Mouse (Mus musculus): ENCODE measurements around the gene Selplg.

The Selplg gene

DNA sequence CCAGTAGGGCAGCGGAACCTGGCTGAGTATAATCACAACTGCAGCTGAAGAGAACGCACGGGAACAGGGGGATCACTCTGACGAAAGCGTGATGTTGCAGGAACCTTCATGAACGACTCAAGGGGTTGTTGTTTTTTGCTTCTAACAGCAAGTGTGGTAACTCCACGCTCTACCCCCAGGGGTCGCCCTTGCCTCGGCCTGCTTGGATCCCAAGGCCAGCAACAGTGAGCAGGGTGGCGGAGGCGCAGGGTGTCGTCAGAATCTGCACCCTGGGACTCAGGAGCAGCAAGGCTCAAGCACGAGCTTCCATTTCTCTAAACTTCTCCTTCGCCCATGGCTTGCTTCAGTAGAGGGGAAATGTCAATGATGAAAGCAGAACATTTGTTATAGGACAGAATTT lies 22.1 kb upstream of the Selplg start:
- peak in 1 of 2 experiments; percentile 84 for DNase-seq (ENCODE audit: low spot score in 2 of 2)

DNA sequence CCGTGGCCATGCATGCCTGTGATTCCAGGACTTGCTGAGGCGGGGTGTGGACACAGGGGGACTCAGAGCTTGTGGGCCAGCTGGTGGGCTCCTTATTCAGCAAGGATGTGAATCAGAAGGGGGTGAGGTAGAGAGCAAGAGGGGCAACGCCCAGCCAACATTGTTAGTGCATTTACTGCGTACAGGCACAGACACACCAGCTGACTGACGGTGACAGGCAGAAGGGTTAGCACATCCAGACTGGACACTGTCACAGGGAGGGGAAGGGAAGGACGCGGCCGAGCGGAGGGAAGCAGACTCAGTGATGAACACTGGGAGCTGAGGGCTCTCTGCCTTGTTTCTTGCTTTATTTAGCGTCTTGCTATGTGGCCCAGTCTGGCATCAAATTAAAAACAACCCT lies 21.1 kb upstream of the Selplg start:
- no peak for DNase-seq (ENCODE audit: low spot score in 2 of 2)

DNA sequence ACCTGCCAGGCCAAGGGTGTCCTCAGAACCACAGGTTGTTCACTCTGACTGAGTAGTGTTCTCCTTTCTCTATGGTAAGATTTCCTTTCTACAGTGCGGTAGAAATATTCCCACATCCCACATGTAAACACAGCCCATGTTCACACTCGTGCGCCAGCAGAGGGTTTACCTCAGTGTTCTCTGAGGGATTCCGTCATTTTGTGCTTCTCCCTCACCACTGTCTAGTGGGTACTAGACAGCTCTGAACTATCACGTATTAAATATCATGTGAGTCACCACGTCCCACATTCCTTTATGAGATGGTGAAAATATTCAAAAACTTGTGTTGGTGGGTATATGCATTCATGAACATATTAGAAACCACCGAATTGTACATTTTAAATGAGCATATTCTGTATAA lies 20.0 kb upstream of the Selplg start:
- DNase-seq (ENCODE audit: low spot score in 2 of 2), result no peak

DNA sequence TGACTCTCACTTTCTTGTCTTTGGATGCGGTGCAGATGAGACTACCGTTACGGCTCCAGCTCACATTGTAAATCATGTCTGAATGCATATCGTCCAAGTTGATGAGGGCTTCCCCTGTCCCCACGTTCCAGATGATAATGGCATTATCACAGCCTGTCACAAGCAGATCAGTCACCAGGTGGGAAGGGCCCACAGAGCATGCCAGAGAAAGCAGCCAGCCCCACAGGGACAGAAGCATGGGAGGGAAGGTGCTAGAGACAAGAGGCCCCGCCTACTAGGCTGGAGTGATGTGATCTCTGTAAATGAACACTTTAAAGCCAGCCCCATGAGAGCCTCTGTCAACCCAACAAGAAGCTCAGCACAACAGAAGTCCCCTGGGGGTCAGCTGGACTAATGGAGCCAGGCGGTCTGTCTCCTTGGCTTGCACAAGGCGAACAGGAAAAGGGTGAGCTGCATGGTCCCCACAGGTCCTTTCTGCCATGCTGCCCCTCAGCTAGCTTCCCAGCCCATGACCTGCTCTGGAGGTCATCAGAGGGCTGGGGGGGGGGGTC lies 18.3 kb upstream of the Selplg start:
- DNase-seq (ENCODE audit: low spot score in 2 of 2), result no peak

DNA sequence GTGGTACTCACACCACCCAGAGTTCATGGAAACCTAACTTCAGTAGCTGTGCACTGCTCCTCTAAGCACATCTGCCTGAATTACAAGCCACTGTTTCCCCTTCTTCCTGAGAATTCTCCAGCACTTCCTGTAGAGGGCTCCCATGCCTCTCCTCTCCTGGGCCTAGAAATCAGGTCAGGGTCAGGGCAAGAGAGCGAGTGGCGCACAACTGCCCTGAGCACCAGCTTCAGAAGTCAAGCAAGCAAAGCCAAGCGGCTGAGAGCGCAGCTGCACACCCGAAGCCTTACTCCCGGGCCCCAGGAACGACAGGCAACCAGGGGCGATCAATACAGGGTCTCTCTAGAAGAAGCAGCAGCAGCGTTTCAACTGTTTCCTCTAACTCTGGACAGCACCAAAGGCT lies 15.2 kb upstream of the Selplg start:
- DNase-seq (ENCODE audit: low spot score in 2 of 2), result no peak

DNA sequence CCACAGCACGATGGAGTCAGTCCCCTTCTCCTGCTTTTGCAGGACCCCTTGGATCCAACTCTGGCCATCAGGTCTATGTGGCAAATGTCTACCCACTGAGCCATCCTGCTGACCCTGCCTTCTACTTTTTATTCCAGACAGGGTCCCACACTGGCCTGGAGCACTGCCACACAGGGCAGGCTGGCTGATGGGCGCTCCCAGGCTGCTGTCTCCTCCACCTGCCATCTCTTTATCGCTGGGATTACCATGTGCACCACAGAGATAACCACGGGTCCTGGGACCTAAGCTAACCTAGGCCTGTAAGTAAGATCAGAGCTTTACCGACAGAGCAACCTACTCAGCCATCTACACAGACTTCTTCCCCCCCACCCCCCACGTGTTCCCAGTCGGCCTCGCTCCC lies 14.2 kb upstream of the Selplg start:
- no peak for DNase-seq (ENCODE audit: low spot score in 2 of 2)

DNA sequence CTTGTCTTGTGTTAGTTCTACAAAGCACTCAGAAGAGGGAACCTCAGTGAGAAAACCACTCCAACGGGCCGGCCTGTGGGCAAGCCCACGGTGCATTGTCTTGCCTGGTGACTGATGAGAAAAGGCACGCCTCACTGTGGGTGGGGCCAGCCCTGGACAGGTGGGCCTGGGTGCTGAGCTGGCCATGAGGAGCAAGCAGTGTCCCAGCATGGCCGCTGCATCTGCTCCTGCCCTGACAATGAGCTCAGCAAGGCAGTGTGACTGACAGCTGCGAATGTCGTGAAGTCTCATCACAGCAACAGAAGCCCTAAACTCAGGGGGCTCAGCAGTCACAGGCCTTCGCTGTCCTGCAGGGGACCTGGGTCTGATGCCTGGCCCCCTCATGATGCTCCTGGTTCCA lies 13.2 kb upstream of the Selplg start:
- no peak for DNase-seq (ENCODE audit: low spot score in 2 of 2)

DNA sequence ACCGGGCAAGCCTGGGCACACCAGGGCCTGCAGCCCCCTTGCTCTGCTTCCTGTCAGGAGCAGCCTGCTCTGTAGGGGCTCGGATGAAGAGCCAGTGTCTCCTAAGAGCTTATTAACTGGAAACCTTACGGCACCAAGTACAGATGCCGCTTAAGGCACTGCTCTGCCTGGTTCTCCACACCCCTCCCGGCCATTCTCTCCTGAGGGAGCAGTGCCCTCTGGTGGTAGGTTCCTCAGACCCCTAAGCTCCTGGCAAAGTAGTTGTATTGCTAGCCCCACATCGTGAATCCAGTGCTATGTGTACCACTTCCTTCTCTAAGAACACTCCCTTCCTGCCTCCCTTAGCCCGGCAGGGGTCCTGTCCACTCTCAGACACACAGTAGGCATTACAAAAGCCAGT lies 12.3 kb upstream of the Selplg start:
- peak in 1 of 2 experiments; percentile 75 for DNase-seq (ENCODE audit: low spot score in 2 of 2)

DNA sequence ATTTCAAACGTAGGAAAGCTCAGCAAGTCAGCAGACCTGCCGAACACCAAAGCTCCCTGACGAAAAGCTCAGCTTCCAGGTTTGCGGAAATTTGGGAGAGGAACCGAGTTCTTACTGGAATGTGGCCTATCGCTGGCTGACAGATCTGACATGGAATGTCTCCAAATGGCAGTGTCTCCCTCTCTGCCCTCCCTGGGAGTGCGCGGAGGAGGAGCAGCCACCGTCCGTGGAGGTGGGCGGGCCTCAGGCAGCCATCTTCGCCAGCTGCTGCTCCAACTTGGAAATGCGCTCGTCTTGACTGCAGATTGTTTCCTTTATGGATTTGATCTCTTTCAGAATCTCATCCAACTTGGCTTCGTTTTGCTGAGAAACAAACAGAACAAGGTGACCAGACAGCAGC lies 11.7 kb upstream of the Selplg start:
- DNase-seq (ENCODE audit: low spot score in 2 of 2), result no peak

DNA sequence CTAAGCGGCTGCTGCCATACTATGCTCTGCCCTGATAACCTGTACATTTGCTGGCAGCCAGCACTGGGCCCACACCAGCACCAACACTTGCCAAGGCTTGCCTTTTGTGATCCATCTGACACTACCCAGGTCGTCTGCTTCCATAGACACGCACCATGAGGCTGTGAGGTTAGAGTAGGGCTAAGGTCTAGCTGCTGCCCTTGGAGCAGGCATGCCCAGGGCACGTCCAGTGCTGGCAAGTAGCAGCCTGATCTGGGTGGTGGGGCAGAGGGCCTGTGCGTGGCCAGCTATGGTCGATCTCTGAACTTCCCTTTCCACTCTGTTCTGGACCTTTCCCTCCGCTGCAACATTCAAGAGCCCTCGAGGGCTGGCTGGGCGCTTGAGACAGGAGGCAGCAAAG lies 10.5 kb upstream of the Selplg start:
- peak in 1 of 2 experiments; percentile 46 for DNase-seq (ENCODE audit: low spot score in 2 of 2)

DNA sequence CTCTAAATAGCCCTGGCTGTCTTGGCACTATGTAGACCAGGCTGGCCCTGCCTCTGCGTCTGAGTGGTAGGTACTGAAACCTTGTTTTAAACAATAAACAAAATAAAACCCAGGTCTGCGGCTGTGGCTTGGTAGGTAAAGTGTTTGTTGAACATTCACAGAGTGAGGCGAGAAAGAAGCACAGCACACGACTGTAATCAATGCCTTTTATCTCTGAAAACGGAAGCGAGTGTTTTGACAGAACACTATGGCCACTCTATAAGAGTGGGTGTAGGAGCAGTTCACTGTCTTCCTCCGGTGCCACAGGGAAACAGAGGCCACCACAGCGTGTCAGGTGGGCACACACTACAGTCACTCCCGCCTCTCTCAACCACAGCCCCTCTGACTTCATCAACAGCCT lies 9.8 kb upstream of the Selplg start:
- DNase-seq (ENCODE audit: low spot score in 2 of 2), result no peak

DNA sequence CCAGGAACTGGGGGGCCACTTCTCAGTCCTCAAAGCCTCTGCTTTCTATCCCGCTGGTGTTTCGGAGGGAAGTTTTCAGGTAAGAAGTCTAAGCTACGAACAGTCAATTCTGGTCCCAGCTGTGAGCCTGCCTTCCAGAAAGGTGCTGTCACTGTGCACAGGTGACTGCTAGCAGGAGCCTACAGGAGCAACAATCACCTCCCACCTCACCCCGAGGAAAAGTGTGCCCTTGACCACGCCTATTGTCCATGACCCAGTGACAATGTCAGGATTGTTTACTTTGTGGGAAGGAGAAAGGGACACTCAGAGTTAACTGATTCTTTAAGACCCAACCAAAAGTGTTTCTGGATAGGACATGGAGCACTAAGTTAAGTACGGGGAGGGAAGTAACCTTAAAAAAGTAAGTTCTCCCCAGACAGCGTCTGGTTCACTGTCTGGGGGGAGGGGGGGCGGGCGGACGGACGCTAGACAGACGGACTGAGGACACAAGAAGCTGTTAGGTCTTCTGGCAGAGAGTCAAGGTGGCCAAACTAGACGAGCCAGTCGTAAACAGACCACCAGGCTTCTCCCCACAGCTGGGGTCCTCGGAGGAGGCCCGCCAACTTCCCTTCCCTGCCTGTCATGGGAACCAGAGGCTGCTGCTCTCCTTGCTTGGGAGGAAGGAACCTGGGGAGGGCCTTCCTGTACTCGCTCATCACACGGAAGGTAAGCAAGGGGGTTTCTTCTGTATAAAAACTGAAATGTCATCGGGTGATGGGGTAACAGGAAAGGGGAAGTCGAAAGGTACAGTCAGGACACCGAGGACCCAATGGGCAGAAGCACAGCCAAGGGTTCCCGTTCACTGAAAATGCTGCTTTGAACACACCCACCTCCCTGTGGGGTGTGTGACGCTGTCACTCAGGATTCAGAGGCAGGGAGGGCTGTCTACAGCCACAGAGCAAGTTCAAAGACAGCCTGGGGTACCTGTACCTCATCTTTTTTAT lies 9.1 kb upstream of the Selplg start:
- DNase-seq (ENCODE audit: low spot score in 2 of 2), result no peak

DNA sequence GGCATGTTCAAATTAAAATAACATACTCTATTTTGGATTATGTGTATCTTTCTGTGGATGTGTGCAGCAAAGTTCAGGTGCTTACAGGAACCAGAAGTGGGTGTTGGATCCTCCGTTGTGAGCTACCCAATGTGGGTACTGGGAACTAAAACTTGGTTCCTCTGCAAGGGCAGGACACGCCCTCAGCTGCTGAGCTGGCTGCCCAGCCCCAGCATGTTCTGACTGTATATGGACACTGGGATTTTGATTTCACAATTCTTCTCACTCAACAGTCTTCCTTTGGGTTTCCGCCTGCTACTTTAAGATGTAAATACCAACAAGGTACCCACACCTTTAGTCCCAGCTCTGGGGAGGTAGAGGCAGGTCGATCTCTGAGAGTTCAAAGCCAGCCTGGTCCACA lies 8.0 kb upstream of the Selplg start:
- no peak for DNase-seq (ENCODE audit: low spot score in 2 of 2)

DNA sequence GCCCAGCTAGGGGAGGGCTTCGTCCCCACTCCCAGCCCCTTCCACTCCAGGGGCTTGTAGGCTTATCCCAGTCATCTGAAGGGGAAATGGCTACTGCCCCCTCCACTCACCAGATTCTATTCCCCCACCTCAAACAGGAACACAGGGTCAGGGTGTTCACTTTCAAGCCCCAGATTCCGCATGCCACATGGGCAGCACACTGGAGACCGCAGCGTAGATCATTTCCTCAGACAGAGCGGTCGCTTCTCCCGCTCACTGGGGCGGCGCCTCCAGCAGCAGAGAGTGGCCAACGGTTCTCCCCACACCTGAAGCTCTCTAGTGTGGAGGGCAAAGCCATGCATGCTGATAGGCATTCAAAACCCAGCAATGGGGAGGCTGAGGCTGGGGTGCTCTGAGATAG lies 4.5 kb upstream of the Selplg start:
- no peak for DNase-seq (ENCODE audit: low spot score in 2 of 2)

DNA sequence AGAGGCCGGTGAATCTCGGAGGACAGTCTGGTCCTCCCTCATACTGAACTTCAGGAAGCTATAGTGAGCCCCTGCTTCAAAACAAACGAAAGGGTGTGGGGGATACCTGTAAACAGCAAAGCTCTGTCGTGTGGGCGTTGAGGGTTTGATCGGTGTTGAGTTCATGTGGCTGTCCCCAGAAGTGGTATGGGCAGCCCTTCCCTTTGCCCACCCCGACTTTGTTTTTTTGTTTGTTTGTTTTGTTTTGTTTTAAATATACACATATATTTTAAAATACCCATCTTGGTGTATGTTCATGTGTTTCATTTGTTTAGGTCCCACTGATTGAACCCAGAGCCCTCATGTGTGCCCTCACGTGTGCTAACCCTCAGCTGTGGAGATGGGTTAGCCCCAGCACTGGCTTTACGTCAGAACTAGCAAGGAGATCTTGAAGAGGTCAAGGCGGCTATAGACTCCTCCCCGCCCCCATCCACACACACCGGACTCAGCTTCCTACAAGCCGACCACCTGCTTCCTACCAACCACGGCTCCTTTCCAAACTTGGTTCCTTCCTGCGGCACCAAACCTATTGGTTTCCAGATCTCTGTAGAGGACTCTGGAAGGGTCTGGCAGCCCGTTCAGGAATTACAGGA lies 988 bp upstream of the Selplg start:
- DNase-seq (ENCODE audit: low spot score in 2 of 2), result no peak

DNA sequence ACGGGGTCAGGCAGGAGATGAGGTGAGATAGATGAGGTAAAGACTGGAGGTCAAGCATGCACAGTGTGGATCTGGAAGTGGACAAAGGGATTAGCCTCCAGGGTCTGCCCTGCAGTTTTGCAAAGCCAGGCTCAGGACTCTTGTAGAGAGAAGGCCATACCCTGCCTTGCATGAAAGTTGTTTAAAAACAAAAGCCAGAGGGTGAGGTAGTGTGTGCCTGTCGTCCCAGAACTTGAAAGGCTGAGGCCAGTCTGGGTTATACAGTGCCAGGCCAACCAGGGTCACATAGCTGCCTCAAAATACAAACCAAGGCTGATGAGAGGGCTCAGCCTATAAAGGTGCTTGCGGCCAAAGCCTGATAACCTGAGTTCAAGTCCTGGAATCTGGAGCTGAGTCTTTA lies 703 bp downstream of the Selplg start:
- no peak for DNase-seq (ENCODE audit: low spot score in 2 of 2)

DNA sequence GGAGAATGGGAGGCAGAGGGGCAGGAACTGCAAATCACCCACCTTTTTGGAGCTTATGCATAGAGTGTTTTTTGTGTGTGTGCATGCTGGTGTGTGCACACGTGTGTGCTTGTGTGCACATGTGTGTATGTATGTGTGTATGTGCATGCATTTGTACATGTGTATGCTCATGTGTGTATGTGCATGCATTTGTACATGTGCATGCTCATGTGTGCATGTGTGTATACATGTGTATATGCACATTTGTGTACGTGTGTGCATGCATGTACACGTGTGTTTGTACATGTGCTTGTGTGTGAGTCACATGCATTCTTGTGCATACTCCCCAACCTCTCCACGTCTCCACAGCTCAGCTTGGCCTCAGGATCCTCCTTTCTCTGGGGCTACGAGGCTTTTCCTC lies 1.6 kb downstream of the Selplg start:
- no peak for DNase-seq (ENCODE audit: low spot score in 2 of 2)

DNA sequence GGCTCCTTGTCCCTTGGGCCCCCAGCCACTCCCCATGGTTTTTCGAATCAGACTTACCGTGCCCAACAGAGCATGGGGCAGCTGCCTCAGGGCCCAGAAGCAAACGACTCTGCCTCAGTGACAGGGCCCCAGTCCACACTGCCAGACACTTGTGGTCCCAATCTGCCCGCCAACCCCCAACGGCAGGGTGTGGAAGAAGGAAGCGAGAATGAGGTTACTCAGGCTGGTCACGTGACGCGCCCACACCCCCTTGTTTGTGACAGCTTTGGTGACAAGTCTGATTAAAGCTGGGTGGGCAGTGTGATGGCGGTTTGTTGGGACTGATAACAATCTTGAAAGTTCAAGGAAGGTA lies 2.2 kb downstream of the Selplg start:
- DNase-seq (ENCODE audit: low spot score in 2 of 2), result no peak

DNA sequence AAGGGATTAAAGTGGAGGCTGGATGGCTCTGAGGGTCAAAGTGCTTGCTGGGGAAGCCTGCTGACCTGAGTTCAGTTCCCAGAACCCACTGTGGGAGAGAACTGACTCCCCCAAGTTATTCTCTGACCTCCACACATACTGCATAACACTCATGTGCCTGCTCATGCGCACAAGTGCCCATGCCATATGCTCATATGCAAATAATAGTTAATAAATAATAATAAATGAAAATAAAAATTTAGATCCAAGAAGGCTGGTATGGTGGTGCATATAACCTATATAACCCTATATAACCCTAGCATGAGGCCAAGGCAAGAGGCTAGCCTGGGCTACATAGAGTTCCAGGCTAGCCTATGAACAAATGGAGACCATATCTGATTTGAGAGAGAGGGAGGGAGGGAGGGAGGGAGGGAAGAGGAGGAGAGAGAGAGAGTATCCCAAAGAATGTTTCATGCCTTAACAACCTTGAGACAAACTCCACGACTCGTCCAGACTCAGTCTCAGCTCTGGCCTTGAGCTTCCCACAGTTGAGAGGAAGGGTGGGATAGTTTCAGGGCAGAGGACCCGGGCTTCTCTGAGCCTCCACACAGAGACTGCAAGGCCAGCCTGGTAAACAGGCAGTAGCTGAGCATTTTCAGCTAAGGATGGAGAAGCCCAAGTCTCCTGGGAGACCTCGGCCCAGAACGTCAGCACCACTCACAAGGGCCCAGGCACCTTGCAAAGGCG lies 2.7 kb downstream of the Selplg start:
- DNase-seq (ENCODE audit: low spot score in 2 of 2), result no peak

DNA sequence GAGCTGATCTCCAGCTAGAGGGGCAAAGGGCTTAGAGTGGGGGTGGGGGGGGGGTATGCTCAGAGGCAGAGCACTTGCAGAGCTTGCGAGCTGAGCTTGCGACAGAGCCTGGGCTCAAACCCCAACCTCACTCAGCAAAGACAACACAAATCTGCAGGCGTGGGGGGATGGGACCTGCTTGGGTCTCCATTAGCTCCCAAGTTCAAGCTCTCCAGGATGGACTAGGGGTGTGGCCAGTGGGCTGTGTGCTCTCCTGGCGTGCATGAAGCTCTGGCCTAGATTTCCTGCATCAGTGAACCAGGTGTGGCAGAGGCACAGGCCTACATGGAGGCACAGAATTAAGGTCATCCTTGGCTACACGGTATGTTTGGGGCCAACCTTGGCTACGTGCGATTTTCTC lies 4.0 kb downstream of the Selplg start:
- DNase-seq (ENCODE audit: low spot score in 2 of 2), result no peak

DNA sequence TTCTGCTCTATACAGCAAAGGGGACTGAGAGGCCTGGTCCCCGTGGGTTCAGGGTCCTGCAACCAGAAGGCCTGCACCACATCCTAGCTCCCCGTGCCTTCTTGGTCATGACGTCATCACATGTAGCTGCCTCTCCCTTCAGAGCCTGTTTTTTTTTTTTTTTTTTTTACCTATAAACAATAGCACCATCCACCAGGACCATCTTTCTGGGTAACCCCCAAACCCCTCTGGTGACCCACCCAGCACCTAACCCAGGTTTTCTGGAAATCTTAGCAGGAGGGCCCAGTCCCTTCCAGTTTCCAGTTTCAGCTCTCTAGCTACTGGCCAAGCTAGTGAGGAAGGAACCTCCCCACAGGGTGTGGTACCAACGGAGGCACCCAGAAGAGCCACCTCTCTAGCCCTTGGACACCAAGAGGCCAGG lies 4.4 kb downstream of the Selplg start:
- no peak for DNase-seq (ENCODE audit: low spot score in 2 of 2)

DNA sequence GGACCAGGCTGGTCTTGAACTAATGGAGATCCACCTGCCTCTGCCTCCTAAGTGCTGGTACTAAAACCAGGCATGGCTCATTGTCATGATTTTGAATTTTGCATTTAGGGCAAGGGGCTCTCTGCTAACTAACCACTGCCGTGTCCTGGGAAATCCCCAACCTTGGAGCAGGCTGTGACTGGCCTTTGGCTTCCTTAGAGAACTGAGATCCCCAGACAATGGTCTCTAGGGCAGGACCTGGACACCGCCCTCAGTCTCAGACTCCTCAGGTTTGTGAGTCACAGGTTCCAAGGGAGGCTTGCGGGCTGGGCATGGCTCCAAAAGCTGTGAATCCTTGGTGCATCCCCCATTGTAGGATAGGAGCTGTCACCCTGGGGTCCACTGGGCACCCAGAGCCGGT lies 5.8 kb downstream of the Selplg start:
- DNase-seq (ENCODE audit: low spot score in 2 of 2), result no peak

All from left cerebral cortex, adult 9 months (tissue).